Mouse (Mus musculus): ENCODE measurements around the gene Actb. TPM values are rescaled to one million over a fixed set of nuclear protein-coding genes. Genes with fewer than 3 reads are reported as not detected.

Gene Actb
- polyA plus RNA-seq, 1 experiment from 2014 or later = 6,386 TPM

DNA sequence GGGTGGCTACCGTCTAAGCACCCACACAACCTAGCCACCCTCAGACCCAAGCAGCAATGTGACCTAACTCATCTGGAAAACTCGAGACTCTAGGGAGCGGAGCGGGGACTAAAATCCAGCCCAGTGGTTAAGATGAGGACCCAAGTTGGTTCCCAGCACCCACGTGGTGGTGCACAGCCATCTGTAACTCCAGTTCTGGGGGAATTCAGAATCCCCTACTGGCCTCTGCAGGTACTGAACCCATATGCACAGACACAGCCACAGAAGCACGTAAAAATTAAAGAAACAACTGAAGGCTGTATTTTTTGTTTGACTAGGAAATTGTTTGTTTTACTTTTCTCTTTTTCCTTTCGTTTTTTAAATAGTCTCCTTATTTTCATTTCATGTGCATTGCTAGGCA, 32.8 kb downstream of the Actb start:
- Histone ChIP-seq H3K9ac (no peak overlapping the region), H3K36me3 (peaks cover 77% of the 10 kb centered on the region), H3K27ac (replicated peaks) (no peak overlapping the region), H3K9me3 (peaks cover 6% of the 10 kb centered on the region; the same call in 1 of the 2 replicates), H3K27me3 (replicated peaks) (no peaks in the 10 kb centered on the region), H3K4me3 (no peak overlapping the region), H3K4me1 (peaks cover 6% of the 10 kb centered on the region), H3K4me2 (no peak overlapping the region)
- no peak for ATAC-seq (ENCODE audit: extremely low read depth, insufficient number of reproducible peaks, low FRiP score, low TSS enrichment)
- WGBS = 92% methylated on average over 7 of the region's 7 CpGs

DNA sequence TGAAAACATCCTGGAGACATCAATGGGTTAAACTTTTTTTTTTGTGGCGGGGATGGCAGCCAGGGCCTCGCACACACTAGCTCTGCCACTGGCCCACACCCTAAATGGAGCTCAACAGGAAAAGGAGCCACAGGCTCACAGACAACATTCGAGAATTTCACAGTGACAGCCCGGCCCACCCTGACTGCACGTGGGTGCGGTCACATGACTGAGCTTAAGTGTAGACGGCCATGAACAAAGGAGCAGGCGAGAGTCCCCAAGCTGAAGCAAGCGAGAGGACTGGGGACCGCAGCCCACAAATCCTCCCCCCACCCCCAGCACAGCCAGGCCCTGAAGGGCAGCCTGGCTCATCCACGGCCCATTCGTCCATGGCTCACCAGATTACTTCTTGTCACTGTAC, 34.8 kb downstream of the Actb start:
- H3K9me3 ChIP-seq = peaks cover 6% of the 10 kb centered on the region; the same call in 1 of the 2 replicates
- peaks cover 65% of the 10 kb centered on the region for H3K36me3 ChIP-seq
- ATAC-seq (ENCODE audit: extremely low read depth, insufficient number of reproducible peaks, low FRiP score, low TSS enrichment) = no peak
- H3K9ac ChIP-seq = 0 out of 2 replicates have a peak overlapping the region, but pooled peaks have one; percentile 21
- WGBS = 59% methylated on average over 12 of the region's 12 CpGs
- H3K4me3 ChIP-seq = no peak overlapping the region
- H3K4me1 ChIP-seq = no peaks in the 10 kb centered on the region; the same call in 1 of the 2 replicates
- no peak overlapping the region for H3K27ac ChIP-seq (replicated peaks)
- H3K27me3 ChIP-seq (replicated peaks) = no peaks in the 10 kb centered on the region
- no peak overlapping the region for H3K4me2 ChIP-seq

DNA sequence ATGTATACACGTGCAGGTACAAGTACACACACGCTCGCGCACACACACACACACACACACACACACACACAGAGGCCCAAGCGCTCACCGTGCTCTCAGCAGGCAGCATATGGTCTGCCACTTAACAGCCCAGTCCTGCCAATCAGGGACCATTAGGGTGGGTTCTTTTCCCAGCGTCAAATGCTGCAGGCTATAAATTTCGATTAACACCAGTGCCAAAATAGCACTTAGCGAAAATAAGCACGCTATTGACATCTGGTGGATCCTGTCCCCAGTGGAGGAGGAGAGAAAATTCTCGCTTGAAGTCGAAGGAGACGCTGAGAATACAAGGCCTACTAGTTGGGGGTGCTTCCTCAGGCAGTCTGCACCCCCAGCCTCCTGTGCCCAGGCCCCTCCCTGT, 37.1 kb downstream of the Actb start:
- ATAC-seq (ENCODE audit: extremely low read depth, insufficient number of reproducible peaks, low FRiP score, low TSS enrichment) = no peak
- Histone ChIP-seq H3K36me3 (peaks cover 49% of the 10 kb centered on the region), H3K27ac (replicated peaks) (no peak overlapping the region), H3K4me2 (no peak overlapping the region), H3K4me1 (no peaks in the 10 kb centered on the region), H3K4me3 (no peak overlapping the region), H3K9me3 (peaks cover 6% of the 10 kb centered on the region; the same call in 1 of the 2 replicates), H3K9ac (no peak overlapping the region), H3K27me3 (replicated peaks) (no peaks in the 10 kb centered on the region)
- WGBS = 85% methylated on average over 13 of the region's 13 CpGs

DNA sequence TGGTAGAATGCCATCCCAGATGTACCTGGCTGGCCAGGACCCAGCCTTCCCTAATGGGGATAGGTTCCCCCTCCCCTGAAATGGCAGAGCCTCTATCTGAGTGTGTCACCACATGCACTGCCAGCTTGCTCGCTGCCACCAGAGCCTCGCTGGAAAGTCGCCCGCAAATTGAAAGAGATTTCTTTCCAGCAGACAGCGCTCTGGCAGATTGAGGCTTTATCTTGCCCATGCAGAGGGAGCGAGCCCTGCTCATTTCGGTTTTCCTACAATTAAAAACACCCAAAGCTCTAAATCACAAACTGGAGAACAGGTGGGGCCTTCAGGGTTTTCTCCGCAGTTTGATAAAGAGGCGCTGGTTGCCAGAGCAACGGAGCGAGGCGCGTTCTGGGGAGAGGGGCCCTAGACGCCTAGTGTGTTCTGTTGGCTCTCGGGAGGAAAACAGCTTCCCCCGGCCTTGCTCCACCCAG, 48.8 kb downstream of the Actb start:
- ATAC-seq (ENCODE audit: extremely low read depth, insufficient number of reproducible peaks, low FRiP score, low TSS enrichment) = no peak
- no peak overlapping the region for H3K27ac ChIP-seq (replicated peaks)
- peaks cover 17% of the 10 kb centered on the region for H3K4me1 ChIP-seq
- peak overlapping the region; percentile 48 for H3K4me2 ChIP-seq
- H3K9ac ChIP-seq = 0 out of 2 replicates have a peak overlapping the region, but pooled peaks have one; percentile 25
- H3K9me3 ChIP-seq = 0 out of 2 replicates have a peak, but pooled peaks cover 9% of the 10 kb centered on the region
- whole genome bisulfite sequencing = 40% methylated on average over 16 of the region's 16 CpGs
- H3K36me3 ChIP-seq = no peaks in the 10 kb centered on the region
- no peaks in the 10 kb centered on the region for H3K27me3 ChIP-seq (replicated peaks)
- H3K4me3 ChIP-seq = peak overlapping the region; percentile 15; the same call in 1 of the 2 replicates

DNA sequence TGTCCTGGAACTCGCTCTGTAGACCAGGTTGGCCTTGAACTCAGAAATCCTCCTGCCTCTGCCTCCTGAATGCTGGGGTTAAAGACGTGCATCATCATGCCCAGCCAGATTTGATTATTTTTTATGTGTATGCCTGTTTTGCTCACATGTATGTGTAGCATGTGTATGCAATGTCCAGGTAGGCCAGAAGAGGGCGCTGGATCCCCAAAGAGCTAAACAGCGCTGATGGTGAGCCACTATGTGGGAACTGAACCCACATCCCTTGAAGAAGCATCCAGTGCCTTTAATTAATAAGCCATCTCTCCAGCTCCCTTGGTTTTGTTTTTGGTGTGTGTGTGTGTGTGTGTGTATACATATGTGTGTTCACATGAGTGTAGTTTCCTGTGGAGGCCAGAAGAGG, 50.1 kb downstream of the Actb start:
- H3K27ac ChIP-seq (replicated peaks) = no peak overlapping the region
- H3K9me3 ChIP-seq = 0 out of 2 replicates have a peak, but pooled peaks cover 9% of the 10 kb centered on the region
- WGBS = 62% methylated on average over 4 of the region's 4 CpGs
- no peak overlapping the region for H3K4me2 ChIP-seq
- H3K9ac ChIP-seq = no peak overlapping the region
- no peak overlapping the region for H3K4me3 ChIP-seq
- 0 out of 2 replicates have a peak, but pooled peaks cover 8% of the 10 kb centered on the region for H3K4me1 ChIP-seq
- H3K36me3 ChIP-seq = no peaks in the 10 kb centered on the region
- ATAC-seq (ENCODE audit: extremely low read depth, insufficient number of reproducible peaks, low FRiP score, low TSS enrichment) = no peak
- H3K27me3 ChIP-seq (replicated peaks) = no peaks in the 10 kb centered on the region

DNA sequence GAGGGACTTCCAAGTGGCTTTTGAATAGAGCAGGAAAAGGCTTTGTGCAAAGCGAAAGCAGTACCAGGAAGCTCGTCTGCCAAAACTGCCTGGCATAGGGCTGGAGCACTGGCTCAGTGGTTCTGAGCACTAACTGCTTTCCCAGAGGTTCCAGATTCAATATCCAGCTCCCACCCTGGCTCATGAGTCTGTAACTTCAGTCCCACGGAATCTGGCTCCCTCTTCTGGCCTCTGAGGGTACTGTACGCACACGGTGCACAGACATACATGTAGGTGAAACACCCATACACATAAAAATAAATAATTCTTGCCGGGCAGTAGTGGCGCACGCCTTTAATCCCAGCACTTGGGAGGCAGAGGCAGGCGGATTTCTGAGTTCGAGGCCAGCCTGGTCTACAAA, 51.7 kb downstream of the Actb start:
- Histone ChIP-seq H3K36me3 (no peaks in the 10 kb centered on the region), H3K4me1 (0 out of 2 replicates have a peak, but pooled peaks cover 8% of the 10 kb centered on the region), H3K4me2 (no peak overlapping the region), H3K27me3 (replicated peaks) (no peaks in the 10 kb centered on the region), H3K27ac (replicated peaks) (no peak overlapping the region), H3K9ac (no peak overlapping the region), H3K4me3 (no peak overlapping the region), H3K9me3 (0 out of 2 replicates have a peak, but pooled peaks cover 9% of the 10 kb centered on the region)
- 68% methylated on average over 10 of the region's 10 CpGs for WGBS
- no peak for ATAC-seq (ENCODE audit: extremely low read depth, insufficient number of reproducible peaks, low FRiP score, low TSS enrichment)

DNA sequence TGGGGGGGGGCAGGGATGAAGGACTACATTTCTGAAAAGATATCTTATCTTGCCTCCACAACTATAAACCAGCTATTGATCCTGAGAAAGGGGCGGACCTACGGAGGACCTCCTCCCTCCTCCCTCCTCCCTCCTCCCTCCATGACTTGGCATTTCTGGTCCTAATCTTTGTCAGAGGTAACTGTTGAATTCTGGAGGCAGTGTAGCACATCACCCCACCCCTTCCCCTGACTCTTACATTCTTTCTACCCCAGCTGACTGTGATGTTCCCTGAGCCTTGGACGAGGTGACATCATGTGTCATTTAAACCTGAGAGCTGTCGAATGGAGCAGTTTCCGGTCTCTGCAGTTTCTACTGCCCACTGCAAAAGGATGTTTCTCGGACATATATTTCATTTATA, 53.0 kb downstream of the Actb start:
- 55% methylated on average over 6 of the region's 6 CpGs for WGBS
- no peak for ATAC-seq (ENCODE audit: extremely low read depth, insufficient number of reproducible peaks, low FRiP score, low TSS enrichment)
- Histone ChIP-seq H3K4me3 (no peak overlapping the region), H3K9me3 (0 out of 2 replicates have a peak, but pooled peaks cover 9% of the 10 kb centered on the region), H3K27ac (replicated peaks) (no peak overlapping the region), H3K4me1 (0 out of 2 replicates have a peak, but pooled peaks cover 8% of the 10 kb centered on the region), H3K9ac (no peak overlapping the region), H3K27me3 (replicated peaks) (no peaks in the 10 kb centered on the region), H3K36me3 (no peaks in the 10 kb centered on the region), H3K4me2 (no peak overlapping the region)

Other genes with a start within 250 kb of the Actb start
- 1.7 and 2.2 TPM in 2 replicates for gene Slc29a4, start 214.2 kb downstream of the Actb start, polyA plus RNA-seq (2015; fragmentation: Nextera tagmentation; extraction: Ambion mirVana)
- 15.9 and 18.6 TPM in 2 replicates for gene Tnrc18, start 89.1 kb downstream of the Actb start, polyA plus RNA-seq (2015; fragmentation: Nextera tagmentation; extraction: Ambion mirVana)
- gene Fbxl18, start 11.3 kb downstream of the Actb start, polyA plus RNA-seq (2015; fragmentation: Nextera tagmentation; extraction: Ambion mirVana) = 8.7 and 9.5 TPM in 2 replicates
- 135 and 155 TPM in 2 replicates for gene Fscn1, start 53.6 kb upstream of the Actb start, polyA plus RNA-seq (2015; fragmentation: Nextera tagmentation; extraction: Ambion mirVana)
- gene Rnf216, start 206.2 kb upstream of the Actb start, polyA plus RNA-seq (2015; fragmentation: Nextera tagmentation; extraction: Ambion mirVana) = 24.6 and 25.1 TPM in 2 replicates
- gene Olfr718-ps1, start 240.8 kb upstream of the Actb start, polyA plus RNA-seq (2015; fragmentation: Nextera tagmentation; extraction: Ambion mirVana) = not detected in 2 replicates